Mouse (Mus musculus) embryonic facial prominence, embryonic 11.5 days (tissue): ENCODE measurements around the gene Tspan32. TPM values are rescaled to one million over a fixed set of nuclear protein-coding genes. Genes with fewer than 3 reads are reported as not detected.

ENCODE experiments used
- ATAC-seq: fragments of 200-750 bp; cut with Nextera tagmentation; replicated peaks from 2 replicates; pipeline ENCODE4 v1.8.0; 2017; ENCODE audit warnings: low read depth; ENCODE audit not compliant: insufficient number of reproducible peaks, low FRiP score, low TSS enrichment
- DNase-seq: peaks from one replicate; pipeline ENCODE4 v3.0.0-alpha.2; 2015; ENCODE audit warnings: low spot score
- H3K27ac ChIP-seq: fragments of 300-500 bp; sonication (generic); replicated peaks from 2 replicates; pipeline ENCODE4 v1.5.1; 2014; ENCODE audit warnings: mild to moderate bottlenecking, low read depth, low read length, control low read depth
- H3K27me3 ChIP-seq: fragments of 300-500 bp; sonication (generic); 2 replicates; pipeline ENCODE4 v1.6.1; 2014; ENCODE audit warnings: mild to moderate bottlenecking, low read length, moderate library complexity, mixed read lengths; ENCODE audit not compliant: control insufficient read depth, insufficient read depth
- H3K36me3 ChIP-seq: fragments of 300-500 bp; sonication (generic); replicated peaks from 2 replicates; pipeline ENCODE4 v1.6.1; 2014; ENCODE audit warnings: low read depth, mild to moderate bottlenecking, low read length, moderate library complexity, mixed read lengths; ENCODE audit not compliant: control insufficient read depth, insufficient read depth
- H3K4me1 ChIP-seq: fragments of 300-500 bp; sonication (generic); 2 replicates; pipeline ENCODE4 v1.6.1; 2014; ENCODE audit warnings: low read length, mixed read lengths; ENCODE audit not compliant: control insufficient read depth, insufficient read depth
- H3K4me2 ChIP-seq: fragments of 300-500 bp; sonication (generic); 2 replicates; pipeline ENCODE4 v1.6.1; 2014; ENCODE audit warnings: low read depth, mild to moderate bottlenecking, control low read depth, low read length, moderate library complexity
- H3K4me3 ChIP-seq: fragments of 300-500 bp; sonication (generic); 2 replicates; pipeline ENCODE4 v1.5.1; 2014; ENCODE audit warnings: low read depth, low read length, control low read depth
- H3K9ac ChIP-seq: fragments of 300-500 bp; sonication (generic); replicated peaks from 2 replicates; pipeline ENCODE4 v1.6.1; 2014; ENCODE audit warnings: mild to moderate bottlenecking, control low read depth, low read length
- H3K9me3 ChIP-seq: fragments of 300-500 bp; sonication (generic); replicated peaks from 2 replicates; pipeline ENCODE4 v1.6.1; 2016; ENCODE audit warnings: mild to moderate bottlenecking, low read length, inconsistent platforms, mixed read lengths; ENCODE audit not compliant: control insufficient read depth
- WGBS: fragments of 180-500 bp; shearing (Covaris S2); extraction: QIAGEN DNeasy Blood & Tissue Kit; methylation state at CpG from one replicate; pipeline ENCODE4 v1.1.7; 2014; 5-methylcytosine and 5-hydroxymethylcytosine counted together
- polyA plus RNA-seq: library from polyadenylated mRNA; unstranded; fragments of >200 nt; fragmentation: Nextera tagmentation; extraction: Ambion mirVana; gene quantifications from 2 replicates; pipeline ENCODE4 v1.2.1, GENCODE M21; 2014

Tspan32 gene
- polyA plus RNA-seq, 1 experiment from 2014 or later = 4.0 TPM

GRCm38 (mm10) chr7:143041138-143041822, 36.4 kb downstream of the Tspan32 start:
- Histone ChIP-seq H3K4me1 (no peaks in the 10 kb centered on the region), H3K36me3 (no peaks in the 10 kb centered on the region), H3K4me2 (no peak overlapping the region), H3K9ac (no peak overlapping the region), H3K27ac (no peak overlapping the region), H3K4me3 (no peak overlapping the region), H3K9me3 (no peaks in the 10 kb centered on the region), H3K27me3 (no peaks in the 10 kb centered on the region)
- DNase-seq (no peak), ATAC-seq (no peak)
- WGBS = 80% methylated on average over 3 of the region's 3 CpGs

- Histone ChIP-seq H3K4me3 (no peak overlapping the region), H3K4me1 (no peaks in the 10 kb centered on the region), H3K4me2 (no peak overlapping the region), H3K36me3 (no peaks in the 10 kb centered on the region), H3K9me3 (no peaks in the 10 kb centered on the region), H3K27me3 (no peaks in the 10 kb centered on the region), H3K27ac (no peak overlapping the region), H3K9ac (no peak overlapping the region)
- ATAC-seq (no peak; the same call in 1 of the 2 replicates), DNase-seq (no peak)
- 45% methylated on average over 3 of the region's 3 CpGs for WGBS
Measured at GRCm38 (mm10) chr7:143042089-143042488, 37.2 kb downstream of the Tspan32 start.

- no peaks in the 10 kb centered on the region for H3K9me3 ChIP-seq
- DNase-seq (no peak), ATAC-seq (no peak)
- no peaks in the 10 kb centered on the region for H3K27me3 ChIP-seq
- WGBS = 79% methylated on average over 3 of the region's 3 CpGs
- no peak overlapping the region for H3K4me2 ChIP-seq
- H3K9ac ChIP-seq = no peak overlapping the region
- no peaks in the 10 kb centered on the region for H3K4me1 ChIP-seq
- H3K36me3 ChIP-seq = no peaks in the 10 kb centered on the region
- H3K27ac ChIP-seq = no peak overlapping the region
- H3K4me3 ChIP-seq = no peak overlapping the region
Measured at GRCm38 (mm10) chr7:143042897-143043300, 38.1 kb downstream of the Tspan32 start.

DNA sequence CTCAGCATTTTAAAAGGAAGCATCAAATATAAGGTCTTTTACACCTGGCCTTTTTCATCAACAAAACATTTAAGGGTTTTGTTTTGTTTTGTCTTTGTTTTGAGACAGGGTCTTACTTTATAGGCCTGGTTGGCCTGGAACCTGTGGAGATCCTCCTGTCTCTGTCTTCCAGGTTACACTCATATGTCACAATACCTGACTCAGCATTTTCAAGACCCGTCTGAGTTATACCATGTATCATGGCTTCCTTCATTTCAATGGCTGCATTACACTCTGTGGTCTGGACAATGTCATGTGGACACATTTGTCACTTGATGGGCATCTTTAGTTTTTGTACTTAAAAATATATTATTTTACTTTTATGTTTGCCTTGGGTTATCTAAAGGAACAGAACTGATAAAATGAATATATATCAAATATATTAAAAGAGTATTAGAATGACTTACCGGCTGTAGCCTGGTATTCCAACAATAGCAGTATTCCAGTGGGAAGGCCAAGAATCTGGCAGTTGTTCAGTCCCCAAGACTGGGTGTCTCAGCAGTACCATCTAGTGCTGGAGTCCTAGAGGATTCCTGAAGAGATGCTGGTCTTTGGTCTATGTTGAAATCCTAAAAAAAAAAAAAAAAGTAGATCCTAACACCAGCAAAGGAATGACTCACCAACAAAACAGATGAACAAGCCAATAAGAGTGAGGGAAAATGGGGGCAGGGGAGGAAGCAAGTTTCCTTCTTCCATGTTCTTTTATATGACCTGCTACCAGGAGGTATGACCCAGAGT, 39.4 kb downstream of the Tspan32 start:
- Histone ChIP-seq H3K27me3 (no peaks in the 10 kb centered on the region), H3K36me3 (no peaks in the 10 kb centered on the region), H3K9ac (no peak overlapping the region), H3K27ac (no peak overlapping the region), H3K9me3 (no peaks in the 10 kb centered on the region), H3K4me1 (no peaks in the 10 kb centered on the region), H3K4me2 (no peak overlapping the region), H3K4me3 (no peak overlapping the region)
- 94% methylated on average over 2 of the region's 2 CpGs for WGBS
- ATAC-seq = no peak
- no peak for DNase-seq

GRCm38 (mm10) chr7:143044826-143045206, 40.0 kb downstream of the Tspan32 start:
- H3K4me1 ChIP-seq = no peaks in the 10 kb centered on the region
- H3K9ac ChIP-seq = no peak overlapping the region
- no peak overlapping the region for H3K27ac ChIP-seq
- H3K36me3 ChIP-seq = no peaks in the 10 kb centered on the region
- H3K4me2 ChIP-seq = no peak overlapping the region
- DNase-seq = no peak
- no peaks in the 10 kb centered on the region for H3K9me3 ChIP-seq
- H3K4me3 ChIP-seq = no peak overlapping the region
- H3K27me3 ChIP-seq = no peaks in the 10 kb centered on the region
- no peak for ATAC-seq

DNA sequence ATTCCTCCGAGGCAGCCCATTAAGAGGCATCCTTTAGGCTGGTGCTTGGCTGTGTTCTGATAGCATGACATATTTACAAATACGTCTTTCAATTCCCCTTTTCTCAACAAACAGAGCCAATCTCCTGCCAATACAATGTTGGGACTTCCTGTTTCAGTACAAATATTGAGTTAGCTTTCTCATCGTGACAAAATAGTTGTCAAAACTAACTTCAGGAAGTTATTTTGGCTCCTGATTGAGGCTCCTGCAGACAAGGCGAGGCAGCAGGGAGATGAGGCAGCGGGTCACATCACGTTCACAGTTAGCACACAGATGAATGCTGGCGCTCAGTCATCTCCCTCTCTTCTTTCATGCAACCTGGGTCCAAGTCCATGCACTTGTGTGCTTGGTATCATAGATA, 41.5 kb downstream of the Tspan32 start:
- Histone ChIP-seq H3K4me2 (no peak overlapping the region), H3K36me3 (no peaks in the 10 kb centered on the region), H3K9ac (no peak overlapping the region), H3K27ac (no peak overlapping the region), H3K4me1 (no peaks in the 10 kb centered on the region), H3K9me3 (no peaks in the 10 kb centered on the region), H3K27me3 (no peaks in the 10 kb centered on the region), H3K4me3 (no peak overlapping the region)
- DNase-seq (no peak), ATAC-seq (no peak)
- 88% methylated on average over 7 of the region's 7 CpGs for WGBS

DNA sequence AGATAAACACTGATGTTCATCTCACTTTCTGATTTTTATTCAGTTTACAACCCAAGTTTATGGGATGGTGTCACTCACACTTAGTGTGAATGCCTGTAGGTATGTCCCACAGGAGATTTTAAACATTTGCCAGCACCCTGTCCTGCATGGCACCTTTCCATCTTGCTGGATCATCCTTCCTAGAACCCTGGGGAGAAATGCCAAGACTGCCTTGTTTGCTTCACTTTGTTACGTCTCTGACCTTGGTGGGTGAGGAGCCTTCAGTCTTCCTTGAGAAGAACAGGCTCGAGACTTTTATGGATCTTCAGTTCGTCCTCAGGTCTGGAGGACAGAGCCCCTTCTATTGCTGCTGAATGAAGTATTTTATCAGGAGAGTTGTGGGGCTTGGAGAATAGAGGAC, 44.5 kb downstream of the Tspan32 start:
- Histone ChIP-seq H3K9me3 (no peaks in the 10 kb centered on the region), H3K36me3 (no peaks in the 10 kb centered on the region), H3K27me3 (no peaks in the 10 kb centered on the region), H3K4me2 (no peak overlapping the region), H3K27ac (no peak overlapping the region), H3K9ac (no peak overlapping the region), H3K4me3 (no peak overlapping the region), H3K4me1 (peaks cover 3% of the 10 kb centered on the region; the same call in 1 of the 2 replicates)
- no peak for ATAC-seq
- 70% methylated on average over 3 of the region's 3 CpGs for WGBS
- no peak for DNase-seq
